Mouse (Mus musculus): ENCODE measurements around the gene Kazald1. TPM values are rescaled to one million over a fixed set of nuclear protein-coding genes. Genes with fewer than 3 reads are reported as not detected.

Kazald1 gene
- polyA plus RNA-seq, 1 experiment = 10.4 TPM

DNA sequence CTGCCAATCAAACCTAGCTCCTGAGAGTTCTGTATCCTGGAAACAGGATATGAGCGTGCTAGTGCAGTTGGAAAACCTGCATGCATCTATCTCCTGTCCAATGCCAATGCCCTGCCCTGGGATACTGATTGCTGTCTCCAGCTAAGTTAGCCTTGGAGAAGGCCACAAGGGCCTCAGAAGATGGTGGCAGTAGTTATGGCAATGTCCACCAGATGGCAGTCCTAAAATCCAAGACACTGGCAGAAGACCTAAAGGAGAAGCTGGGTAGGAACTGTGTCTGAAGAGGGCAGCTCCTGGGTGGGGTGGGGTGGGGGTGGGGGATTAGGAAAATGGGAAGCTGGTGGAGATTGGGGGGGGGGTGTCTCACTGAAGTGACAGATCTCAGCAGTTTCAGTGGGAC is 41.8 kb downstream of the Kazald1 start:
- no peak overlapping the region for H3K4me3 ChIP-seq (replicated peaks; ENCODE audit: extremely low read depth, low read depth, low read length)
- no peaks in the 10 kb centered on the region for H3K4me1 ChIP-seq (ENCODE audit: control insufficient read depth, insufficient read depth, low read length)
- peak; percentile 18 for DNase-seq
- WGBS = 57% methylated on average over 1 of the region's 1 CpGs
- no peak for TF ChIP-seq POLR2A (IDR thresholded peaks at IDR 0.05; ENCODE audit: borderline replicate concordance, extremely low read depth, low read depth, low read length)
- TF ChIP-seq CTCF (IDR thresholded peaks at IDR 0.05; ENCODE audit: insufficient read depth, low read length) = peak; percentile 46

Other genes starting within 250 kb of the Kazald1 start
- gene Slf2, start 144.1 kb upstream of the Kazald1 start, polyA plus RNA-seq (2012; rRNA removed) = 24.3 and 61.4 TPM in 2 replicates
- gene Sema4g, start 86.1 kb upstream of the Kazald1 start, polyA plus RNA-seq (2012; rRNA removed) = 9.1 and 10.6 TPM in 2 replicates
- 4.2 and 7.2 TPM in 2 replicates for gene Twnk, start 69.6 kb upstream of the Kazald1 start, polyA plus RNA-seq (2012; rRNA removed)
- gene Mrpl43, start 68.8 kb upstream of the Kazald1 start, polyA plus RNA-seq (2012; rRNA removed) = 50.1 and 78.0 TPM in 2 replicates
- 143 TPM in 2 replicates for gene Lzts2, start 60.8 kb upstream of the Kazald1 start, polyA plus RNA-seq (2012; rRNA removed)
- gene Pdzd7, start 29.5 kb upstream of the Kazald1 start, polyA plus RNA-seq (2012; rRNA removed) = 0.64 and 1.2 TPM in 2 replicates
- 61.8 and 84.2 TPM in 2 replicates for gene Sfxn3, start 27.7 kb upstream of the Kazald1 start, polyA plus RNA-seq (2012; rRNA removed)
- not detected in 2 replicates for gene Tlx1, start 75.4 kb downstream of the Kazald1 start, polyA plus RNA-seq (2012; rRNA removed)
- 0.05 and 0.09 TPM in 2 replicates for gene Lbx1, start 160.6 kb downstream of the Kazald1 start, polyA plus RNA-seq (2012; rRNA removed)

Data from lung, adult 2 months (tissue).